ENCODE assay signal across 13 mouse cellular contexts in the genomic region with DNA sequence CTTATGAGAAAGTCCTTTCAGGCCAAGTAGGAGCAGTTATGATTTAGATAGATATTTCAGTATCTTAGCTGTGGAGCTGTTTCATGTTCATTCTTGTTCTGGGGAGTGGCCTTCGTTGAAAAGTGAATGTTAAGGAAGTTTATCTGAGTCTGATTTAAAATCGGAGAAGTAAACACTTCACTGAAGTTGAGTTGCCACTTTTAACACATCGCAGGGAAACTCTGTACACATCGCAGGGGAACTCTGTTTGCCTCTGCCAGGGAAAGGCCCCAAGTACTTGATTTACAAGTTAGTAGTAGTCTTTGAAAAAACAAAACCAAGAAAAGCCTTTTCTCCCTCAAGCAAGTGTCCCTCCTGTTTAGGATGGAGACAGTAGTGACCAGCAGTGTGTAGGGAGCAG. TPM values are rescaled to one million over a fixed set of nuclear protein-coding genes. Genes with fewer than 3 reads are reported as not detected.
DNase-seq lines count a peak whose midpoint lies in the region; ATAC-seq and TF ChIP-seq lines count a peak whose summit lies in the region.
"Had no signal": no experiment of that assay in that cellular context is flagged by ENCODE, and none has a peak within 500 bp of the region (broad histone marks: within the 10 kb centered on the region; RNA-seq: fewer than 3 reads in every experiment).

No protein-coding gene starts in this region.

- H3K9ac ChIP-seq in neural tube, embryonic 15.5 days (replicated peaks), result no peak overlapping the region
- H3K9ac ChIP-seq in liver, embryonic 13.5 days, result no peak overlapping the region
- H3K9ac ChIP-seq in stomach, embryonic 16.5 days (ENCODE audit: low read length), result peak overlapping the region; percentile 41

- peaks cover 37% of the 10 kb centered on the region for H3K27me3 ChIP-seq in neural tube, embryonic 15.5 days (replicated peaks)
- H3K27me3 ChIP-seq in liver, embryonic 13.5 days, result peaks cover 35% of the 10 kb centered on the region
- no peaks in the 10 kb centered on the region; the same call in 1 of the 2 replicates for H3K27me3 ChIP-seq in stomach, embryonic 16.5 days (ENCODE audit: control insufficient read depth, insufficient read depth, low read length)

- no peaks in the 10 kb centered on the region for H3K9me3 ChIP-seq in neural tube, embryonic 15.5 days (replicated peaks)
- H3K9me3 ChIP-seq in liver, embryonic 13.5 days (replicated peaks), result no peaks in the 10 kb centered on the region
- H3K9me3 ChIP-seq in stomach, embryonic 16.5 days (replicated peaks; ENCODE audit: control insufficient read depth, low read length), result no peaks in the 10 kb centered on the region

- 55% methylated on average over 4 of the region's 4 CpGs for WGBS in neural tube, embryonic 15.5 days
- WGBS in liver, embryonic 13.5 days (ENCODE audit: insufficient replicate concordance), result 27% methylated on average over 4 of the region's 4 CpGs
- 43% methylated on average over 4 of the region's 4 CpGs for WGBS in stomach, embryonic 16.5 days

- no peak overlapping the region for H3K27ac ChIP-seq in gastrocnemius, adult 2 months
- no peak overlapping the region for H3K27ac ChIP-seq in neural tube, embryonic 15.5 days (replicated peaks)
- H3K27ac ChIP-seq in liver, embryonic 13.5 days, result no peak overlapping the region
- H3K27ac ChIP-seq in stomach, embryonic 16.5 days (ENCODE audit: low read length), result peak overlapping the region; percentile 87

- H3K36me3 ChIP-seq in neural tube, embryonic 15.5 days, result no peaks in the 10 kb centered on the region
- H3K36me3 ChIP-seq in liver, embryonic 13.5 days, result no peaks in the 10 kb centered on the region
- H3K36me3 ChIP-seq in stomach, embryonic 16.5 days (ENCODE audit: control insufficient read depth, insufficient read depth, low read length), result no peaks in the 10 kb centered on the region

- 0 out of 2 replicates have a peak overlapping the region, but pooled peaks have one; percentile 91 for H3K4me2 ChIP-seq in neural tube, embryonic 15.5 days
- H3K4me2 ChIP-seq in liver, embryonic 13.5 days, result peak overlapping the region; percentile 78; the same call in 1 of the 2 replicates
- peak overlapping the region; percentile 12 for H3K4me2 ChIP-seq in stomach, embryonic 16.5 days (ENCODE audit: low read depth, low read length)

- peaks cover 8% of the 10 kb centered on the region; the same call in 1 of the 2 replicates for H3K4me1 ChIP-seq in neural tube, embryonic 15.5 days
- H3K4me1 ChIP-seq in liver, embryonic 13.5 days (replicated peaks), result peaks cover 16% of the 10 kb centered on the region; the same call in 1 of the 2 replicates
- H3K4me1 ChIP-seq in stomach, embryonic 16.5 days (ENCODE audit: control insufficient read depth, insufficient read depth, low read length), result peaks cover 9% of the 10 kb centered on the region; the same call in 1 of the 2 replicates

- no peak for ATAC-seq in neural tube, embryonic 15.5 days (ENCODE audit: low FRiP score)
- ATAC-seq in liver, embryonic 13.5 days (ENCODE audit: low read depth), result no peak
- ATAC-seq in stomach, embryonic 16.5 days (ENCODE audit: insufficient read depth, low FRiP score), result no peak
- ATAC-seq in inflammation-experienced regulatory T-cells, adult 6 months, result no peak

- peak overlapping the region; percentile 71 for H3K4me3 ChIP-seq in gastrocnemius, adult 2 months
- no peak overlapping the region for H3K4me3 ChIP-seq in neural tube, embryonic 15.5 days (replicated peaks)
- peak overlapping the region; percentile 3; the same call in 1 of the 2 replicates for H3K4me3 ChIP-seq in liver, embryonic 13.5 days (replicated peaks)
- peak overlapping the region; percentile 66 for H3K4me3 ChIP-seq in stomach, embryonic 16.5 days (replicated peaks; ENCODE audit: low read length)

- intact Hi-C loops in gastrocnemius, adult 2 months (cut with DNase I), result loop anchor here (10.0 kb wide), 1 partner anchor 281 kb away; no protein-coding TSS in a partner anchor

- no peak for DNase-seq in gastrocnemius, adult 2 months
- no peak for DNase-seq in gastrocnemius, adult 8-10 months (ENCODE audit: low spot score in 2 of 2)
- DNase-seq in neural tube, embryonic 10.5 days (ENCODE audit: extremely low spot score, low spot score), result no peak
- DNase-seq in liver, embryonic 13.5 days, result no peak
- no peak for DNase-seq in urinary bladder, postnatal 4 days (ENCODE audit: low spot score in 2 of 2)
- DNase-seq: gastrocnemius, postnatal 36 days had no signal

- no peak for TF ChIP-seq CTCF in gastrocnemius, adult 2 months (IDR thresholded peaks at IDR 0.05)

RNA-seq across cellular contexts. Expression of gene Perp, which starts 0.9 kb away (rescaled TPM):
- 1 to 10 TPM; 1.4 to 2.9 TPM for total RNA-seq in gastrocnemius, adult 2 months (2021)
- total RNA-seq in gastrocnemius, adult 8-10 months (2022), result 1 to 10 TPM; 1.1 to 2.6 (median 1.5) TPM
- polyA plus RNA-seq in neural tube, embryonic 15.5 days (2015; fragmentation: Nextera tagmentation; extraction: Ambion mirVana), result 9.0 and 26.8 TPM in 2 replicates
- 10.7 and 13.4 TPM in 2 replicates for polyA plus RNA-seq in liver, embryonic 13.5 days (2015; fragmentation: Nextera tagmentation; extraction: Ambion mirVana)
- polyA plus RNA-seq in stomach, embryonic 16.5 days (2015; fragmentation: Nextera tagmentation; extraction: Ambion mirVana), result 465 and 640 TPM in 2 replicates
- 1 to 10 TPM in 1 of 3 experiments, under 1 TPM in 2; 0.68 to 6.9 (median 0.69) TPM for polyA plus RNA-seq in inflammation-experienced regulatory T-cells, adult 6 months (2017; shearing (Covaris generic))
- polyA plus RNA-seq: erythroblast, embryonic 14.5 days had no signal

RNA-seq across cellular contexts. Expression of gene Gm4922, which starts 59.1 kb away (rescaled TPM):
- total RNA-seq in gastrocnemius, adult 2 months (2021), result not detected
- total RNA-seq in gastrocnemius, adult 8-10 months (2022), result not detected
- 0.28 and 0.50 TPM in 2 replicates for polyA plus RNA-seq in neural tube, embryonic 15.5 days (2015; fragmentation: Nextera tagmentation; extraction: Ambion mirVana)
- not detected in 2 replicates for polyA plus RNA-seq in liver, embryonic 13.5 days (2015; fragmentation: Nextera tagmentation; extraction: Ambion mirVana)
- 0.13 TPM in 1 of 2 replicates, not detected in the other for polyA plus RNA-seq in stomach, embryonic 16.5 days (2015; fragmentation: Nextera tagmentation; extraction: Ambion mirVana)
- not detected for polyA plus RNA-seq in inflammation-experienced regulatory T-cells, adult 6 months (2017; shearing (Covaris generic))
- total RNA-seq: adrenal gland, postnatal 25 days; gastrocnemius, postnatal 36 days; left cerebral cortex, postnatal 10 days had no signal
- polyA plus RNA-seq: cerebellum, adult 2 months; erythroblast, embryonic 14.5 days had no signal

Comparison
In these comparisons a context has a peak if more than half of its experiments do, and no peak if none do; other contexts are left out.
1. H3K4me2 ChIP-seq: peak in every context shown above with its lines; median percentile 91 in neural tube, embryonic 15.5 days; 78 in liver, embryonic 13.5 days; 12 in stomach, embryonic 16.5 days.
2. RNA of gene Perp, which starts 0.9 kb away (polyA plus RNA-seq): 465 to 640 TPM in stomach, embryonic 16.5 days; 10.7 to 13.4 TPM in liver, embryonic 13.5 days, 9.0 to 26.8 TPM in neural tube, embryonic 15.5 days and 0.68 to 6.9 TPM in inflammation-experienced regulatory T-cells, adult 6 months; every median in the first group is over 10 times any median in the second.